Mouse (Mus musculus) forebrain, embryonic 16.5 days (tissue): ENCODE data around the gene Cd274. TPM values are rescaled to one million over a fixed set of nuclear protein-coding genes. Genes with fewer than 3 reads are reported as not detected.

Experiments
- ATAC-seq: fragments of 200-750 bp; cut with Nextera tagmentation; 2 replicates; pipeline ENCODE4 v1.8.0; 2017; ENCODE audit warnings: mild to moderate bottlenecking, moderate library complexity
- H3K27ac ChIP-seq: fragments of 300-500 bp; sonication (generic); 2 replicates; pipeline ENCODE4 v1.5.1; 2014; ENCODE audit warnings: low read length, control low read depth
- H3K27me3 ChIP-seq: fragments of 300-500 bp; sonication (generic); replicated peaks from 2 replicates; pipeline ENCODE4 v1.6.1; 2014; ENCODE audit warnings: low read length; ENCODE audit not compliant: control insufficient read depth, insufficient read depth
- H3K36me3 ChIP-seq: fragments of 300-500 bp; sonication (generic); 2 replicates; pipeline ENCODE4 v1.6.1; 2014; ENCODE audit not compliant: control insufficient read depth, insufficient read depth
- H3K4me1 ChIP-seq: fragments of 300-500 bp; sonication (generic); replicated peaks from 2 replicates; pipeline ENCODE4 v1.6.1; 2014; ENCODE audit warnings: low read length; ENCODE audit not compliant: control insufficient read depth, insufficient read depth
- H3K4me2 ChIP-seq: fragments of 300-500 bp; sonication (generic); 2 replicates; pipeline ENCODE4 v1.6.1; 2014; ENCODE audit warnings: mild to moderate bottlenecking, low read length, control low read depth
- H3K4me3 ChIP-seq: fragments of 300-500 bp; sonication (generic); replicated peaks from 2 replicates; pipeline ENCODE4 v1.5.1; 2014; ENCODE audit warnings: mild to moderate bottlenecking, low read length, control low read depth
- H3K9ac ChIP-seq: fragments of 300-500 bp; sonication (generic); replicated peaks from 2 replicates; pipeline ENCODE4 v1.6.1; 2014; ENCODE audit warnings: low read depth, low read length, control low read depth
- H3K9me3 ChIP-seq: fragments of 300-500 bp; sonication (generic); 2 replicates; pipeline ENCODE4 v1.6.1; 2016; ENCODE audit warnings: low read length; ENCODE audit not compliant: control insufficient read depth
- WGBS: fragments of 180-500 bp; shearing (Covaris S2); extraction: QIAGEN DNeasy Blood & Tissue Kit; methylation state at CpG from one replicate; pipeline ENCODE4 v1.1.7; 2014; 5-methylcytosine and 5-hydroxymethylcytosine counted together
- polyA plus RNA-seq: library from polyadenylated mRNA; unstranded; fragments of >200 nt; fragmentation: Nextera tagmentation; extraction: Ambion mirVana; gene quantifications from 2 replicates; pipeline ENCODE4 v1.2.1, GENCODE M21; 2015

Gene Cd274
- polyA plus RNA-seq, 1 experiment from 2014 or later: 1.3 TPM

DNA sequence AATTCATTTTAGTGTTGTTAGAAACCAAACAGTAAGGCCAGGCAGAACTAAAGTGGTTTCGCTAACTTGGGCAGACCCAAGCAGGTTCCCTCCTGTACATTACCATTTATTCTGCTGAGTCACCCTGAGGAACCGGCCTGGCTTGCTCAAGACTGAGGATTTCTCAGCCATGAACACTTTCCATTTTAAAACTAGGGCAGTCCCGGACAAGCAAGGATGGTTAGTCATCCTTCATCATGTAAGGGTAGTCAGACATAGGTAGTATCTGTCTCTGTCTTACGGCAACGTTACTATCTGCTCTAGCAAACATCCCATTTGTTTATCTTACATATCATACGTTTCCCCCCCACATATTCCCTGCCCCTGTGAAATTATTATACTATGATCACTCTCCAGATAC, 17.7 kb downstream of the Cd274 start:
- H3K36me3 ChIP-seq: no peaks in the 10 kb centered on the region
- H3K9me3 ChIP-seq: no peaks in the 10 kb centered on the region
- no peaks in the 10 kb centered on the region for H3K27me3 ChIP-seq
- WGBS: 93% methylated on average over 6 of the region's 6 CpGs
- no peak overlapping the region for H3K4me2 ChIP-seq
- no peak overlapping the region for H3K4me3 ChIP-seq
- no peak overlapping the region for H3K9ac ChIP-seq
- ATAC-seq: no peak
- H3K27ac ChIP-seq: no peak overlapping the region
- H3K4me1 ChIP-seq: no peaks in the 10 kb centered on the region

DNA sequence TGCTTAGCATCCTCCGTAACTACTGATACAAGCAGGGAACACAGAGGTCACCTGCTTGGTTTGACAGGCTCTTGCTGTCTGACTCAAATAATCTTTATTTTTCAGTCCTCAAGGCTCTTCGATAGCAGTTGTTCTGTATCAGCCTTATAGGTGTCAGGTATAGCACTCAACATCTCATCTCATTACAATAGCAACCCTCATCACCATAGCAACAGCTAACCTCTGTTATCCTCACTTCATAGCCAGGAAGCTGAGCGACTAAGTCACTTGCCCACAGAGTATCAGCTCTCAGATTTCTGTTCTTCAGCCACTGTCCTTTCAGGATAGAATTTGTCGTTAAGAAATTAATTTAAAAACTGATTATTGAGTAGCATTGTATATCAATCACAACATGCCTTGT, 18.6 kb downstream of the Cd274 start:
- no peak for ATAC-seq
- Histone ChIP-seq H3K36me3 (no peaks in the 10 kb centered on the region), H3K27me3 (no peaks in the 10 kb centered on the region), H3K9ac (no peak overlapping the region), H3K9me3 (no peaks in the 10 kb centered on the region), H3K27ac (no peak overlapping the region), H3K4me2 (no peak overlapping the region), H3K4me3 (no peak overlapping the region), H3K4me1 (no peaks in the 10 kb centered on the region)
- WGBS: 83% methylated on average over 4 of the region's 4 CpGs

DNA sequence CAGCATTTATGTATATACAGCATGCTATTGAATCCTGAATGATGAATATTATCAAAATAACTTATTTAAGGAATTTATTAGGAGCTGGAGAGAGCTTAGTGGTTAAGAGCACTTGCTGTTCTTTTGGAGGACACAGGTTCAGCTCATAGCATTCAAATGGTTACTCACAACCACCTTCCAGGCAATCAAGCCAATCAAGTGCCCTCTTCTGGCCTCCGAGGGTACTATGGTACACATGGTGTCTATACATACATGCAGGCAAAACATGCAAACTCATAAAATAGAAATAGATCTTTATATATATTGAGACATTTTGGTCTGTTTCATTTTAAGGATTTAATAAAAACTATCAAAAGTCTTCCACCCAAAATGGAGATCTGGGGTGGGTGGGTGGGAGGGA, 21.6 kb downstream of the Cd274 start:
- H3K4me3 ChIP-seq: no peak overlapping the region
- no peaks in the 10 kb centered on the region for H3K27me3 ChIP-seq
- WGBS: 100% methylated on average over 1 of the region's 1 CpGs
- H3K9ac ChIP-seq: no peak overlapping the region
- no peak for ATAC-seq
- no peaks in the 10 kb centered on the region for H3K36me3 ChIP-seq
- H3K27ac ChIP-seq: no peak overlapping the region
- H3K4me1 ChIP-seq: no peaks in the 10 kb centered on the region
- no peak overlapping the region for H3K4me2 ChIP-seq
- no peaks in the 10 kb centered on the region for H3K9me3 ChIP-seq

DNA sequence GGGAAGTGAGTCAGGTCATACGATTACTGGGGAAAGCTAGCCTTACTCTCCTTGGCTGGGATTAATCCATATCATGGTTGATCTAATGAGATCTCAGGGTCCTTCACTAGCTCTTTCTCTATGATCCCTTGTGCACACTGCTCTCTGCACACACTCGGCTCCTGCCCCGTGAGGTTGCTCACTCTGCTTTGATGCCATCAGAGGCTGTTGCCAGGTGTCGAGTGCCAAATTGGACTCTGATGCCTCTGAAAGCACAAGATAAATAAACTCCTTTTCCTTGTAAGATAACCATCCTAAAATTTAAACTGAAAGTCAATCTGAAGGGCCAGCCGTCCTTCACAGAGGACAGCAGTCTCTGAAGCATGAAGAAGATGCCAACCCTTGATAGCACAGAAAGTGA, 23.2 kb downstream of the Cd274 start:
- Histone ChIP-seq H3K9ac (no peak overlapping the region), H3K27me3 (no peaks in the 10 kb centered on the region), H3K36me3 (no peaks in the 10 kb centered on the region), H3K4me3 (no peak overlapping the region), H3K4me2 (no peak overlapping the region), H3K4me1 (no peaks in the 10 kb centered on the region), H3K27ac (no peak overlapping the region), H3K9me3 (no peaks in the 10 kb centered on the region)
- 96% methylated on average over 5 of the region's 5 CpGs for WGBS
- no peak for ATAC-seq

DNA sequence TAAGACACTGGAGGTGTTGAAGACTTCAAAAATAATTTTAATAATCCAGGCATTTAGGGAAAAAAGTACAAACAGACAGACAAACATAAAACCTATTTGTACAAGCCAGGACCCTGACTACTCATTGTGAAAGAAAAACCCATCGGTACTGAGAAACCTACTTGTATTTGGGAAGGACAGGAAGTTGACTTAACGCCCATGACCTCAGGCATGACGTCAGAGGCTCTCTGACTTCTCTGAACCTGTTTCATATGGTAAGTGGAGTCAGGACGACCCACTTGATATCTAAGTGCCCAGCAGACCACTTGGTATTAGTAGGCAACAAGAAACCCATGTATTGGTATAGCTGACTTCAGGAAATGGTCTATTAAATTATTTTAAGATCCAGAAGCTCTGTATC, 24.0 kb downstream of the Cd274 start:
- H3K4me2 ChIP-seq: no peak overlapping the region
- no peak for ATAC-seq
- H3K4me3 ChIP-seq: no peak overlapping the region
- H3K36me3 ChIP-seq: no peaks in the 10 kb centered on the region
- no peaks in the 10 kb centered on the region for H3K9me3 ChIP-seq
- H3K27me3 ChIP-seq: no peaks in the 10 kb centered on the region
- H3K9ac ChIP-seq: no peak overlapping the region
- WGBS: 77% methylated on average over 4 of the region's 4 CpGs
- H3K4me1 ChIP-seq: no peaks in the 10 kb centered on the region
- no peak overlapping the region for H3K27ac ChIP-seq

DNA sequence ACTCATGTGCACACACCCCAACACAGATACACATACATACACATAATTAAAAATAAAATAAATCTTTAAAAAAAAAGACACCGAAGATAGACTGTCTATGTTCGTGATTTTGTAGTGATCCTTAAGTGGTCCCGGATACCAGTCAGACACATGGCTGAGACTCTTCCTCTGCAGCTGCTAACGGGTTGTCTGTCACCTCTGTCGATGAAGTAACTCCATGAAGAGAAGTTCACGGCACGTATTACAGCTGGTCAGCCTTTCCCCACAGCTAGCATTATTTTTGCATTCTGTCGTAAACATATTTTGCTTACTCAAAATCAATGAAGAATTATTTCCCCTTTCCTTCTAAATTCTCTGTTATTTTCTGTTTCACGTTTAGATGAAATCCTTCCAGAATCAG, 26.1 kb downstream of the Cd274 start:
- WGBS: 90% methylated on average over 9 of the region's 9 CpGs
- no peak overlapping the region for H3K4me3 ChIP-seq
- H3K9me3 ChIP-seq: 0 out of 2 replicates have a peak, but pooled peaks cover 3% of the 10 kb centered on the region
- H3K4me1 ChIP-seq: no peaks in the 10 kb centered on the region
- no peak overlapping the region for H3K9ac ChIP-seq
- no peak for ATAC-seq
- H3K27me3 ChIP-seq: no peaks in the 10 kb centered on the region
- no peak overlapping the region for H3K27ac ChIP-seq
- no peaks in the 10 kb centered on the region for H3K36me3 ChIP-seq
- no peak overlapping the region for H3K4me2 ChIP-seq

DNA sequence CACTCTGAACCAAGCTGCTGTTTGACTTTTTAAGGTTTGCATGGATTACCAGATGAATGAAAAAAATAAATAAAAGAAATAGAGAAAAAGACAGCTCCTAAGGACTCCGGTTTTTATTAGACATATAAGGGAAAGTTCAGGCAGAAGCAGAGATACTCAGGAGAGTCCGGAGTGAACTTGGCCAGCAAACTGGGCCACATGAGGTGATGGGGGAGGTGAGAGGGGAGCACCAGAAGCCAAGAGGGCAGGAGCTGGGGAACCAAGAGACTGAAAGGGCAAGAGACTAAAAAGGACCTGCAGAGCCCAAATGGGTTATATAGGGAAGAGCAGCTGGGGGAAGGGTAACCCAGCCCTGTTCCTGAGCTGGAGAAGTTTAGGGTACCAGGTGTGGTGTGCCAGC, 27.5 kb downstream of the Cd274 start:
- Histone ChIP-seq H3K4me1 (no peaks in the 10 kb centered on the region), H3K36me3 (no peaks in the 10 kb centered on the region), H3K9me3 (0 out of 2 replicates have a peak, but pooled peaks cover 3% of the 10 kb centered on the region), H3K27me3 (no peaks in the 10 kb centered on the region), H3K27ac (no peak overlapping the region), H3K4me2 (no peak overlapping the region), H3K4me3 (no peak overlapping the region), H3K9ac (no peak overlapping the region)
- 97% methylated on average over 2 of the region's 2 CpGs for WGBS
- no peak for ATAC-seq

DNA sequence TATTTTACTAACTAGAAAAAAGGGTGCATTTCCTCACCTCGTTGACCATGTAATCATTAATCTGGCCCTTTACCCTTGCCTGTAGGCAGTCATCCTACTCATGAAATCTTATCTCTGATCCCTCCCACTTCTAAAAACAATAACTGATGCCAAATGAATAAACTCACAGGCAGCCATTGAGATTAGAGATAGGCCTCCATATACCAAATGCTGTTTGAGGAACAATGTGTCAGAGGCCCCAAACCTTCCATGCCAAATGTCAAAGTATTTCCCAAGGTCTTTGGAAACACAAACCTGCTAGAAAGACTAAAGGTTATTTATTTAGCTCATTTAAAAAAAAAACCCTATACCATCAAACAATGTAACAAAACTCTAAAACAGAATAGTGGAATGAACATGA, 29.1 kb downstream of the Cd274 start:
- WGBS: 72% methylated on average over 1 of the region's 1 CpGs
- H3K36me3 ChIP-seq: no peaks in the 10 kb centered on the region
- ATAC-seq: no peak
- H3K4me2 ChIP-seq: no peak overlapping the region
- no peaks in the 10 kb centered on the region for H3K27me3 ChIP-seq
- H3K27ac ChIP-seq: no peak overlapping the region
- H3K9ac ChIP-seq: no peak overlapping the region
- H3K9me3 ChIP-seq: 0 out of 2 replicates have a peak, but pooled peaks cover 3% of the 10 kb centered on the region
- H3K4me3 ChIP-seq: no peak overlapping the region
- H3K4me1 ChIP-seq: no peaks in the 10 kb centered on the region

DNA sequence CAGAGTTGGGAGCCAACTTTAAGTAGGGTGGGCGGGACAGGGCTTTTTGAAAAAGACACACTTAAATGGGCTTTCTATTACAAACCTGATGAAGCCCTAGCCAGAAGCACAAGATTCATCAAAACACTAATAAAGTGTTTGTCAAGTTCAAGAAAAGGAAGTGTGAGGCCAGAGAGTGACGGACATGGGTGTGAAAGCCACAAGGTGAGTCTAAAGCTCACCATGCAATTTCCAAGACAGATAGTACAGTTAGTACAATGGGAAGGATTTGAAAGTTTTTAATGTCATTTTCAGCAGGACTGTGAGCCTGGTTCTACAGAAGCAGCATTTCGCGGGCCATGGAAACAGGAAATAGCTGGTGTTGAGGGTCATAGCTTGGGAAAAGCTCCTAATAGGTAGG, 32.5 kb downstream of the Cd274 start:
- no peak for ATAC-seq
- Histone ChIP-seq H3K9ac (no peak overlapping the region), H3K4me3 (no peak overlapping the region), H3K4me2 (no peak overlapping the region), H3K36me3 (no peaks in the 10 kb centered on the region), H3K27ac (no peak overlapping the region), H3K4me1 (no peaks in the 10 kb centered on the region), H3K27me3 (no peaks in the 10 kb centered on the region), H3K9me3 (0 out of 2 replicates have a peak, but pooled peaks cover 3% of the 10 kb centered on the region)
- WGBS: 96% methylated on average over 4 of the region's 4 CpGs

DNA sequence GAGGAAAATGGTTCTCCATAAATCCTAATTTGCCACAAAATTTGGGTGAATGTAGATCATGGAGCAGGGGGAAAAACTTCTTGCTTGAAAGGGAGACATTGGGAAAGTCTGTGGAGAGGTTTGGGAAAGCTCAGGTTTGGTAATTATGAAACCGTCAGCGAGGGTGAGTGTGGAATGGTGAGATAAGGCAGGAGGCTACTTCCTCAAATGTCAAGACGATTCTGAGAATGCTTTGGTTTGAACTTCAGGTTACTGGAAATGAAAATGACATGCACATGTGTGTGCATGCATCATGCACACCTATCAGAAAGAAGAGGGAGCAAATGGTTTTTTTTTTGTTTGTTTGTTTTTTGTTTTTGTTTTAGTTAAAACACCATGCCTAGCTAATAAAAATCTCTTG, 33.2 kb downstream of the Cd274 start:
- no peaks in the 10 kb centered on the region for H3K36me3 ChIP-seq
- WGBS: 90% methylated on average over 3 of the region's 3 CpGs
- no peak overlapping the region for H3K4me2 ChIP-seq

More for the DNA sequence above, 33.2 kb downstream of the Cd274 start:
- no peak for ATAC-seq
- Histone ChIP-seq H3K4me3 (no peak overlapping the region), H3K27ac (no peak overlapping the region), H3K4me1 (no peaks in the 10 kb centered on the region), H3K9ac (no peak overlapping the region), H3K27me3 (no peaks in the 10 kb centered on the region), H3K9me3 (0 out of 2 replicates have a peak, but pooled peaks cover 3% of the 10 kb centered on the region)
